Mouse (Mus musculus): ENCODE results near the gene Cdk5r2.

- TF ChIP-seq POLR2A (IDR thresholded peaks at IDR 0.05; ENCODE audit: low read depth, low read length) (no peak), CTCF (IDR thresholded peaks at IDR 0.05; ENCODE audit: extremely low read depth, insufficient read length, insufficient replicate concordance, low read depth, low read length) (no peak)
Measured at GRCm38 (mm10) chr1:74859223-74859984, 4.7 kb downstream of the Cdk5r2 start.
